8 mouse cellular contexts compared by ENCODE assay signal in the genomic region with DNA sequence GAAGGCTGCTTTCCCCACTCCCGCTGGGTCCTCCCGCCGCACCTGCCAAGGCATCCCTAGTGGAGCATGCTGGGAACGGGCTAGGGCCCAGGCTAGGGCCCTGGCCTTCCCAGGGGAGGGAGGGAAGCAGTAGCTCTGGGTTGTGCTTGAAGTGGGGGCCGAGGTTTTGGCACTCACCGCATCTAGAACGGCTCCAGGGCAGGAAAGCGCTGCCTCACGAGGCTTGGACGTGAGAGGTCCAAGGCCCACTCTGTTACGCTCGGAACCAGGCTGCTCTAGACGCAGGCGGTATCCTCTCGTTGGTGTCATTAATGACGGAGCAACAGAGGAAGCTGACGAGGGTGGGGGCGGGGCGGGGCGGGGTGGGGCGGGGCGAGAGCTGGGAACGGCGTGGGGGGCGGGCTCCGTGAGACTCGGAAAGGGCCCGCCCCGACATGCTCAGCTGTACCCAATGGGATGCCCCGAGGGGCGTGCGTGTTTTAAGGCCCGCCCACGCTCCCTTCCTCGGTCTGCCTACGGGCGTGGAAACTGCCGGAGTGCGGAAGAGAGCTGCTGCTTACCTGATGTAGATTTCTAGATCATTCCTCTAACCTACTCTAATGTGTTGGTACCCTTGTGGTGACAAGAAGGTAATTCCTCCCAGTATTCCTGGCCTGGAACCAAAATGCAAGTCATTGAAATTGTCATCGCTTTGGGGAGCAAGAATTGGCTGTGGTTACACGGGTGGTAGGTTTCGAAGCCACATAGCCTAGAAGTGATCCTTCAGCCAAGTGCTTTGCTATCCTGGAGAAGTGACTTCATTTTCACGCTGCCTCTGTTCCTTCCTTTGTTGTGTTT. TPM values are rescaled to one million over a fixed set of nuclear protein-coding genes. Genes with fewer than 3 reads are reported as not detected.
A peak's percentile ranks its signal among the peaks of the same experiment; 100 is the strongest.
DNase-seq lines count a peak whose midpoint lies in the region; ATAC-seq lines count a peak whose summit lies in the region.

A gene (minus strand): TSS at position 287 of the 837 bp plus-strand sequence.

- peaks cover 36% of the 10 kb centered on the region for H3K79me2 ChIP-seq in macrophage (ENCODE audit: inconsistent target)

- peak within 1 kb of the TSS; percentile 66 for H3K9ac ChIP-seq in hindbrain, embryonic 16.5 days (ENCODE audit: low read depth, low read length)

- peak within 1 kb of the TSS; percentile 82 for H3K27ac ChIP-seq in hindbrain, embryonic 16.5 days (ENCODE audit: low read depth, low read length)
- peak within 1 kb of the TSS; percentile 54 for H3K27ac ChIP-seq in macrophage

- H3K4me3 ChIP-seq in hindbrain, embryonic 16.5 days (ENCODE audit: low read length): peak within 1 kb of the TSS; percentile 50
- H3K4me3 ChIP-seq in macrophage (ENCODE audit: inconsistent target): peak within 1 kb of the TSS; percentile 54

- H3K4me1 ChIP-seq in hindbrain, embryonic 16.5 days (ENCODE audit: control insufficient read depth, insufficient read depth, low read depth, low read length): peaks cover 2% of the 10 kb centered on the region; the same call in 1 of the 2 replicates

- 20% methylated on average over 32 of the region's 43 CpGs for WGBS in hindbrain, embryonic 16.5 days
- 26% methylated on average over 19 of the region's 43 CpGs for WGBS in macrophage (ENCODE audit: missing documents)

- peak; percentile 99 for ATAC-seq in hindbrain, embryonic 16.5 days

- peak within 1 kb of the TSS; percentile 57 for H3K4me2 ChIP-seq in hindbrain, embryonic 16.5 days (ENCODE audit: low read length)

- peak; percentile 61 for DNase-seq in WW6 (ENCODE audit: low read depth, low spot score)
- peak; percentile 75 to 83 for DNase-seq in cerebellum, postnatal 4 days (ENCODE audit: low spot score in 2 of 2)
- peak; percentile 90 for DNase-seq in gastrocnemius, adult 18-20 months (ENCODE audit: low spot score)
- DNase-seq in left cerebral cortex, adult 18-20 months (ENCODE audit: low spot score in 2 of 2): peak; percentile 86 to 89
- peak; percentile 92 for DNase-seq in right cerebral cortex, adult 18-20 months
- DNase-seq in urinary bladder, postnatal 10 days (ENCODE audit: low spot score): peak; percentile 37

- no peaks in the 10 kb centered on the region for H3K36me3 ChIP-seq in hindbrain, embryonic 16.5 days (ENCODE audit: control insufficient read depth, insufficient read depth, low read length)
- H3K36me3 ChIP-seq in macrophage (ENCODE audit: inconsistent target): no peaks in the 10 kb centered on the region

- H3K9me3 ChIP-seq in hindbrain, embryonic 16.5 days (ENCODE audit: control insufficient read depth, low read length): no peaks in the 10 kb centered on the region

- no peaks in the 10 kb centered on the region for H3K27me3 ChIP-seq in hindbrain, embryonic 16.5 days (replicated peaks; ENCODE audit: control insufficient read depth, insufficient read depth, low read length)

RNA-seq across cellular contexts. Expression of the gene that starts here (rescaled TPM):
- 10 to 100 TPM in 1 of 2 experiments, 1 to 10 TPM in 1; 9.3 to 11.5 TPM for total RNA-seq in gastrocnemius, adult 18-20 months (2021)
- 32.2 and 35.3 TPM in 2 replicates for polyA plus RNA-seq in hindbrain, embryonic 16.5 days (2015; fragmentation: Nextera tagmentation; extraction: Ambion mirVana)
- 10 to 100 TPM; 21.0 to 24.3 TPM for total RNA-seq in left cerebral cortex, adult 18-20 months (2021)
- total RNA-seq in macrophage (2018; cell fraction: chromatin; rRNA removed): 10 to 100 TPM in 6 of 26 experiments, 1 to 10 TPM in 20; 1.5 to 14.5 (median 7.5) TPM
- total RNA-seq in macrophage (2018; cell fraction: cytosol; rRNA removed): 10 to 100 TPM; 17.9 to 28.9 (median 21.5) TPM
- total RNA-seq in macrophage (2018; cell fraction: nucleus; rRNA removed): 10 to 100 TPM in 25 of 26 experiments, 1 to 10 TPM in 1; 6.3 to 30.8 (median 21.0) TPM
- 30.6 to 49.6 TPM (median 31.5 TPM) in 3 replicates for polyA plus RNA-seq in macrophage (2018)

Comparison
In these comparisons a context has a peak if more than half of its experiments do, and no peak if none do; other contexts are left out.
1. Peak in every context shown above with its lines: DNase-seq, ATAC-seq, H3K4me3 ChIP-seq and H3K27ac ChIP-seq.
2. DNase-seq: peak in every context shown above with its lines; median percentile 92 in right cerebral cortex, adult 18-20 months; 90 in gastrocnemius, adult 18-20 months; 88 in left cerebral cortex, adult 18-20 months; 79 in cerebellum, postnatal 4 days; 61 in WW6; 37 in urinary bladder, postnatal 10 days.